Mouse (Mus musculus): ENCODE measurements at regions not wholly inside any gene's neighbourhood (a gene's known extent, or its start where the extent isn't known, plus 50 kb on each side); places are given as distances from the start of the nearest gene placed in this dataset.

DNA sequence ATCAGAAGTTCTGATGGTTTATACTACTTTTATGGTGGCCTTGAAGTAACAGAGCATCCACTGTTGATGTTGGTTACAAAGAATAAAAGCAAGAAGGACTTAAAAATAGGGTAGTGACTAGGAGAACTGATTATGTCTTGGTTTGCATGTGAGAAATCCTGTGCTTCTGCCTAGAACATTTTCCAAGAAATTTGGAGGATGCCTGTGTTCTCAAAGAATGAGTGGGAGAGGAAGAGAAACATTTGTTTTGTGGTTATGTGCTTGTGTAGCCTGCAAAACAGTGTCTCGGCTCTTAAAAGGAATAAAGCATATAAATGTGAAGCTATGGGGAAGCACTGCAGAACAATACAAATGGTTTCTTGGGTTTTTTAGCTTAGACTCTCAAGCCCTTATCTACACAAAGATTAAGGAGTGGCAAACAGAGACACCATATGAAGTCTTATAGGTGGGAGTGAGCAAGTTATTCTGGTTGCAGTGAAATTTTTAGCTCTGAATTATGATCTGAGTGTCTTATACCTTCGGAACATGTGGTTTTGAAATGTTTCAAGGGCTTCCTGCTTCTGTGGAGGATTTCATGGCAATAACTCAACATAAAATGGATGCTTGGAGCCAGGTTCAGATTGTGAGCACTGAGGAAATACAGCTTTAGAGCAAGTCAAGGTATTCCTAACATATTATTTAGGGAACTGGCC is 372.1 kb upstream of the Man1a start:
- DNase-seq: no peak

DNA sequence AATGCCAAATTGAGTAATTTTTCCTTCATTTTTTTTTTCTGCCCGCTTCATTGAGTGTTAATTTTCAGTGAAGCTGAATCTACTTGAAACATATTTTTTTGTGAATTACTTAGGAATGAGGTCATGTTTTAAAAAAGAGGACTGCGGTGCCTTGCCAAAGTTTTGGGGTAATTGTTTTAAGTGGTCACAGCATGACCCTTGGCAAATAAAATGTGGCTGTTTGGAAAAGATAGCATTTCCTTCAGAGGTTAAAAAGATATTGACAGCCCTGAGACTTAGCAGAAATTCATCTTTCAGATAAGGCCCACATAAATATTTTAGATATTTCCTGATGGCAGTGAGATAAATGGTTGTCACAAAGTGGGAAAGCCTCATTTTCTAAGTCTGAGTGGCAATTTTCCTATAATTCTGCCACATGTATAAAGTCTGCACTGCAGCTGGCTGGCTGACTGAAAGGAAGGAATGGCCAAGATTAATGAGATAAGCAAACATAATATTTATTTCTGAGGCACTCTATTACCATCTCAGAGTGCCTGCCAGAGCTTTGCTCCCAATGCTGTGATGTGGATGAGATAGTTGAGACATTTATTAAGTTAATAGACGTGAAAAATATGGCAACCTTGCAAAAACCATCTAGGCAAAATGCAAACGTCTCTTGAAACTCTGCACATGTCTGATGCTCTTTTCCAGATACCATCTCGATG is 327.0 kb upstream of the Man1a start:
- peak in 1 of 2 experiments; percentile 20 for DNase-seq

DNA sequence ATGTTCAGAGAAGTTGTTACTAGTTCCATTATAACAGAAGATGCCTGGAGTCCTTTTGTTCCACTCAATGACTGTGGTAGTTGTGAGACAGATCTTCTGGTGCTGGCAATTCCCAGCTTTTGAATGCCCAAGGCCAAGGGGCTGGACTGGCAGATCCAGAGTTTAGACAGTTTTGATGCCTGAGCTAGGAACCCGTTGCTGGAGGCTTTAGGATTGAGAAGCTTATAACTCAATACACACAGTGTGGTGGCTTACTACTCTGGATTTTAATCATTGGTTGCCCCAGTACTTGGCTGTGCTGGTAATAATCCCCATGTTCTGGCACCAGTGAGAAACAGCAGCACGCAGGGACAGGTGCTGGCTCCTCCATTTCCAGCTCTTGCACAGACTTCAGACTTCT is 307.3 kb upstream of the Man1a start:
- no peak for DNase-seq

DNA sequence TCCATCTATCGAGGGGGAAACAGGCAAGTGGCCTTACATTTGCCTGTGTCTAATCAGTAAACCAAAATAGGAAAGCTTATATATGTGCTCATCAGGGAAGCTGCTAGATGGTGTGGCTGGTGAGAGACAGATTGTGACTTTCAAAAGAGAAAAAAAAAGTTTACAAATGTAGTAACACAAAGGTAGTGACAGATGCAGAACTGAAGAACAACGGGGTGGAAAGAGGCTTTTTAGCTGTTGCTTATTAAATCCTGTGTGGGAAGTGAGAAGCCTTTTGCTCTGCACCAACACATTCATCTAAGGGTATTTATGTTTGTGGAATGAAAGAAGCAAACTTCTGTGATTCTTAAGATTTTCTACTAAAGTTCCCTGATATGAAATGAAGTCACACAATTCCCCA is 305.1 kb upstream of the Man1a start:
- DNase-seq: no peak

DNA sequence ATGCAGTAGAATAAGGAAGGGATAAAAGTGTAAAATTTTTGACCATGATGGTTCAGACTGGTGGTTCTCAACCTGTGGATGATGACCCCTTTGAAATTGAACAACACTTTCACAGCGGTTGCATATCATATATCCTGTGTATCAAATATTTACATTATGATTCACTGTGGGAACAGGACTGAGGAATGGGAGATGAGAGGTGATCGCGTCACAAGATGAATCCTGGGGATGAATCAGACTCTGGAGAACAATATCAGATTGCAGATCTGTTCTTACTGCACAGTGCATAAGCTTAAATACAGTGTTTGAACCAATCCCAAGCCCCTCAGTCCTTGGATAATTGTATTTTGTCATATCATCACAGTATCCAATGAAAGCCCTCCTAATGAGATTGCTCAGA is 292.7 kb upstream of the Man1a start:
- DNase-seq: no peak

DNA sequence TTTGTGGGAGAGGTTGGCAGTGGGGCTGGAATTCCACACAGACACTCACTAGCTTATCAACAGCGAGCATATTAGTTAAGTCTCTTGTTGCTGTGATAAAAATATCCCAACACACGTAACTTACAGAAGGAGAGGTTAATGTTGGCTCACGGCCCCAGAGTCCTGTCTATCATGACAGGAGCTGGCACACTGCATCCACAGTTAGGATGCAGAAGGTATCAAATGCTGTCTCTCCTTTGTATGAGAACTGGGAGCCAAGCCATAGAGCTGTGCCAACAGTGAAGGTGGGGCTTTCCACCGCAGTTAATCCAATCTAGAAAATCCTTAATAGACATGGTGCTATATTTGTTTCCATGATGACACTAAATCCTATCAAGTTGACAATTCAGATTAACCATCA is 288.9 kb upstream of the Man1a start:
- DNase-seq: no peak

DNA sequence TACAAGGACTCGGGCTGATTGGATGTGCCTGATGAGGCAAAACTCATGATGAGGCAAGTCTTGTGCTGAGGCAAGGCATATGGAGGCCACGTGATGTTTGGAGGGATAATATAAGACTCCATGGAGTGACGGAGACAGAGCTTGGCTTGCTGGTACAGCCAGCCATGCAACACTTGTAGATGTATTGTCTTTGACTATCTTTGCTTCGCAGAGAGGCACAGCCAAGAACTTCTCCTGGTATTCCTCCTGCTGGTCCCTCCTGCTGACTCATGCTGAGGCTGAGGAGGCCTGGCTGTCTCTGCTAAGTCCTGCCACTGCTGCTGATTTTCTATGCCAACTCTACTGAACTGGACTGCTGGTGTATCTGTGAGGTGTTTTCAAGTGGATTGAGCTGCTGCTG is 260.8 kb upstream of the Man1a start:
- no peak for DNase-seq
